Mouse (Mus musculus): ENCODE measurements around the gene Ptprk.

Gene Ptprk

GRCm38 (mm10) chr10:28074653-28075451 lies at the start of gene Ptprk:
Ptprk (plus strand) TSS chr10:28074820.
- peak; percentile 84 for DNase-seq (ENCODE audit: low spot score)

- DNase-seq (ENCODE audit: low spot score): no peak
Observed at GRCm38 (mm10) chr10:28027791-28028190, 46.8 kb upstream of the Ptprk start.

DNA sequence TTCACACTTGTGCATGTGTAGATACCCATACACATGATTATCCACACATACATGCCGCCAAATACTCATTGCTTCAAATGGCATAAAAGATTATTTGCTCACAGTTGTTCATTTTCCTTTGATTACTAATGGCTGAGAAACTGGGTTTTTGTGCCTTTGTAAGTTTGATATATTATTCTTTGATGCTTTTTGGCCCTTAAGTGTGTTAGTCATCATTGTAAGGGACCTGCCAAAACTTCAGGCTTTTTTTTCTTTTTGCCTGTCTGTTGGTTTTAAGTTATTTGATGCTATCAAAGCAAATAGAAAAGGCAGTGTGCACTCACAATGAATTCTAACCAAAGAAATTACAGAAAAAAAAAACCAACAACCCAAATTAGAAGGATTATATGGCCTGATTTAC lies 38.2 kb upstream of the Ptprk start:
- DNase-seq (ENCODE audit: low spot score): no peak

DNA sequence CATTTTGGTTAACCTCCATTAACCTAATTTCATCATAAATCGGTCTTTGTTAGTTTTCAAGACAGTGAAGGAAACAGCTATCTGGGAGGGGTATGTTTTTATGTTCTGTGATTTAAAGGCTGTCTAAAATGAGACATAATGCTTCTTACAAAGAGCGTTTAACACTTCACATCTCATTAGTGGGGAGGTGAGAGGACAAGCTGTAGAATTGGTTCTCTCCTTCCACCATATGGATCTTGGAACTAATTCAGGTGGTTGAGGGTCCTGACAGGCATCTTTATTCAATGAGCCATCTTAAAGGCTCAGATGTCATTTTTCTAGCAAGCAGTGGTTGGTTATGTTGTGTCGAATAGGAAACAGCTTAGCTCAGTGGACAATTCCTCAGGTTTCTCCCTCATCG lies 19.9 kb upstream of the Ptprk start:
- no peak for DNase-seq (ENCODE audit: low spot score)

GRCm38 (mm10) chr10:28059222-28059621 lies 15.4 kb upstream of the Ptprk start:
- DNase-seq (ENCODE audit: low spot score): no peak

DNA sequence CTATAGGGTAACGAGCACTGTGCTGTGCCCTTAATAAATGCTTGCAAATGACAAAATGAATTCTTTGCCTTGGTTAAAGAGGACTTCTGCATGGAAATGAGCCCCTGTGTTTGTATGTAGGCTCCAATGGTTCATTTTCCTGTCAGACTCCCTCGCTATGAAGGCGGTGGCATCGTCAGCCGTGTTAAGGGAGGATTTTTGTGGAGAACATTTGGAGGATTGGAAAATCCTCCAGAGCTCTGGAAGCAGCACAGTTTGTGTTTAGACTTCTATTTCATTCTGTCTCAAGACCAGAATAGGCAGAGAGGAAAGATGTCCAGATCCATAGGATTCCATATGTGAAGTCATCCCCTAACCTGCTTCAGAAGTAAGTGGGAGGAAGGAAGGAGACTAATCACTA lies 6.6 kb upstream of the Ptprk start:
- DNase-seq (ENCODE audit: low spot score): no peak

GRCm38 (mm10) chr10:28073991-28074652 lies 498 bp upstream of the Ptprk start:
- no peak for DNase-seq (ENCODE audit: low spot score)

GRCm38 (mm10) chr10:28075491-28076035 lies 943 bp downstream of the Ptprk start:
- no peak for DNase-seq (ENCODE audit: low spot score)

DNA sequence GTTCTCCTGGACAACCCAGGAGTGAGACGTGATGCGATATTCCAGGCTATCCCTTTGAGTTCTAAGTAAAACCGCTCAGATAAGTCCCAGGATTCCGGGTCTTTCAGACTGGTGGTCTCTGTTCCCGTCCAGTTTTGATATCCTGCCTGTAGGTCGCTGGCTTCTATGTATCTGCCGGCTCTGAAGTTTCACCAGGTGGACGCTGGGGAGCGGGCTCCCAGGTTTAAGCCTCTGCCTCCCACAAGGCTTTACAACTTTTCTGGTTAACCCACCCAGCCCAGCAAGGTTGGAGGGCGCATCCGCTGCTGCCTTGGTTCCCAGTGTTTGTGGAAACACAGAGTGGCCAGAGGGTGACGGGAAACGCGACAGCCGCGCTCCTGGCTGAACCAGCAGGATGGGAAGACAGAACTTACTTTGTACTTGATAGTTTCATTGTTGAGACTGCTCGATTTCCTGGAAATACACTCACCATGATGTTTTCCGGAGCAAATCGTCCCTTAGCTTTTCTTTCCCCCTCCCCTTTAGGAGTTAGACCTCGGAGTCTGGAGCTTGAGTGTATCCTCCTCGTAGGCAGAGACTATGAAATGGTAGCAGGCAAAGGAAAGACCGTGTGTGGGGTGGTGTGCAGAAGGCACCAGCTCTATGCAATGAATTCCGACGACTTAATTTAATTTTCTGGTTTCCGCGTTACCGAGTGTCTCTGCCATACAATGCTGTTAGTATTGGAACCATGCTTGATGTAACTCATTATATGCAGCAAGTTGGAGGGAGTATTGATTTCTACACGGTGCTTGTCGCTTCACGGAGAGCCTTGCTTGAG lies 1.6 kb downstream of the Ptprk start:
- DNase-seq (ENCODE audit: low spot score): no peak

DNA sequence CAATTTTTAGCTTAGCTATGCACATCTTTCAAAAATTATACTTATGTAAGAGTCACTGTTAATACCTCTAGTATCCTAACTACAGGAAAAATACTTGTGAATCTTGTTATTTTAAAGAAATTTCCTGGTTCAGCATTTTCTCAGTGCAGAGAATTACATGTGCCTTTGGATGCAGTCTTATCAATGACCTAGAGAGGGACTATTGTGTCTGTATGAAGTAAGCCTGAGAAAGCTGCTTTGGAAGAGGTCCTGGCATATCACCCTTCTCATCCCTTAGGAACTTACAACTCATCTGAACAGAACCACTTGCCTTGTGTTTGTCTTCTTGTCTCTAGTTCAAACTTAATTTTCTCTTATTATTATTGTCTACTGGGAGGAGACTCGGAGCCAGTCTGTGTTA lies 3.6 kb downstream of the Ptprk start:
- no peak for DNase-seq (ENCODE audit: low spot score)

- no peak for DNase-seq (ENCODE audit: low spot score)
Observed at GRCm38 (mm10) chr10:28081221-28081620, 6.6 kb downstream of the Ptprk start.

- no peak for DNase-seq (ENCODE audit: low spot score)
Observed at GRCm38 (mm10) chr10:28083183-28083582, 8.6 kb downstream of the Ptprk start.

DNA sequence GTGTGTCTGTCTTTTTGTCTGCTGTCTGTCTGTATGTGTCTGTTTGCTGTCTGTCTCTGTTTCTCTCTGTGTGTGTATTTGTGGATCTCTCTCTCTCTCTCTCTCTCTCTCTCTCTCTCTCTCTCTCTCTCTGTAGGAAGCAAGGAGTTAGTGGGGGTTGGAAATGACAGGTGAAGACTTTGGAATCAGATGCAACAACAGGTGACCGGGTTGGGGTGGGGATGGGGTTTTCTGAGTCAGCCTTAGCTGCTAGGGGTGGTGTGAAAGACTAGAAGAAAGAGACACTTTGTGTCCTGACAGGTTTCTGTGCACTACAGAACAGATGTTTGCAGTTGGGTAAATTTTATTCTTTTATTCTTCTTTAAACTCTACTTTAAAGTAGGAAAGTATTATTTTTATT lies 9.0 kb downstream of the Ptprk start:
- no peak for DNase-seq (ENCODE audit: low spot score)

DNA sequence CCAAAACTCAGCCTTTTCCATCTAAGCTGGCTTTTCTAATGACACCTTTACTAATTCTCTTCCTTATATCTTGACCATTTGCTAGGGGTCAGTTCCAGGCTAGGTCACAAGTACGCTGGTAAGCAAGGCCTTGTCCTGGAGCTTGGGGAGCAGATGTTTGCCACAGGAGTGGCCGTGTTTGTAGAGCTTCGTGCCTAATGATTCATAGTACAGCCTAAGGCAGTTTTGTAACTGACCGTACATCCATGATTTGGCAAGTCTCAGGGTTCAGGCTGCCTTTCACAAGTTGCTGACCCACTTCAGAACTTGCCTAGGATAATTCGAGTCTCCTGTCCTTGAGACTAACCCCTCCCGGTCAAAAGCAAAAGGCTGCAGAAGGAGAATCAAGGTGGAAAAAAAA lies 12.7 kb downstream of the Ptprk start:
- no peak for DNase-seq (ENCODE audit: low spot score)

- DNase-seq (ENCODE audit: low spot score): no peak
Observed at GRCm38 (mm10) chr10:28087749-28088148, 13.1 kb downstream of the Ptprk start.

GRCm38 (mm10) chr10:28096007-28096406 lies 21.4 kb downstream of the Ptprk start:
- DNase-seq (ENCODE audit: low spot score): no peak

- no peak for DNase-seq (ENCODE audit: low spot score)
Observed at GRCm38 (mm10) chr10:28097637-28098036, 23.0 kb downstream of the Ptprk start.

DNA sequence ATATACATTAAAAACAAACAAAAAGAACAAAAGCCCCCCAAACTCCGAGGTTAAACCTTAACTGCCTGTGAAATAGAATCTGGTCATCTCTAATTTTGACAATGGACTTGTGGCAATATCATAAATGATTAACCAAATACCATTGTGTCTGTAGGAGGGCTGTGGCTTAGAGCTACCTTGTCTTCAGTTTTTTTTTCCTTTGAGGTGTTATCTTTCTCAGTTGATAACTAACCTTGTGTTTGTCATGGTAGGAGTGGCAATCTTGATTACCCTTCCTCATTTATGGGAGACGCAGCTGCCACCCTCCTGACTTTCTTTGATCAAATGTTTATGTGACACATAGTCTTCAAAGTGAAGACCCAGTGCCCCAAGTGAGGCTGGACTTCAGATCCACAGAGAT lies 24.3 kb downstream of the Ptprk start:
- DNase-seq (ENCODE audit: low spot score): no peak

GRCm38 (mm10) chr10:28103406-28103906 lies 28.8 kb downstream of the Ptprk start:
- DNase-seq (ENCODE audit: low spot score): no peak

GRCm38 (mm10) chr10:28103924-28104323 lies 29.3 kb downstream of the Ptprk start:
- no peak for DNase-seq (ENCODE audit: low spot score)

DNA sequence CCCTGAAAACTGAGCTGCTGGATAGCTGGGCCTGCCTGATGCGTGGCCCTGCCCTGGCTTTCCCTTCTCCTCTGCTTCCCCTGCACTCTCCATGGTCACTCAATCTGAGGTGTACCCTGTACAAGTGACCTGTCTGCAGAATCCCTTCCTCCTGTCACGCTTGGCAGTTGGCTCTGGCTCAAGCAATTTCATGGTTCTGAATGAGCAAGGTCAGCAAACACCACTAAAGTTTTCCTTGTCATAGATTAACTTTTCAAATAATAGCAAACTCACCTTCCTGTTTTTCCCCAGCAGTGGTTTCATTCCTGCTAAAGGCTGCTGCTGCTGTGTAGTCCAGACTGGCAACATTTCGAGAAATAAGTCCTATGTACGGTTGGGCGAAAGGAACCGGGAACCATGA lies 30.6 kb downstream of the Ptprk start:
- DNase-seq (ENCODE audit: low spot score): no peak

GRCm38 (mm10) chr10:28112826-28113589 lies 38.4 kb downstream of the Ptprk start:
- no peak for DNase-seq (ENCODE audit: low spot score)

All from testis, postnatal 14 days (tissue).